9 mouse cellular contexts compared by ENCODE assay signal in the genomic region with DNA sequence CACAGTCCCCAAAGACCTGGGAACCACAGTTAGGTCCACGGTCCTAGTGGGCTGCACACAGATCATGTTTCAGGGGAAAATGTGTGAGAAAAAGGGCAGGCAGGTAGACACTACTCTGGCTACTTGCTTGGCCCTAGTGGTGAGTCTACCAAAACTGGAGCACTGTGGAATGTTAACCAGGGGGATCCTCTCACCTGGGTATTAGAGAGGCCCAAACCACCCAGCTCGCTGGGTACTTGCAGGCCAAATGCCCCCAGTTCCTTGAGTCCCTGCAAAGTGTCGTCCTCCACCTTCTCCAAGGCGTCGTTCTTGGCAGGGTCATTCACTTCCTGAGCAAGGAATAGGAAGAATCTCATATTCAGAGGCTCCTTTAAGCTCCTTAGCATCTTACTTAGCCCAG. TPM values are rescaled to one million over a fixed set of nuclear protein-coding genes. Genes with fewer than 3 reads are reported as not detected.
A peak's percentile ranks its signal among the peaks of the same experiment; 100 is the strongest.
DNase-seq lines count a peak whose midpoint lies in the region; ATAC-seq and TF ChIP-seq lines count a peak whose summit lies in the region.
"Had no signal": no experiment of that assay in that cellular context is flagged by ENCODE, and none has a peak within 500 bp of the region (broad histone marks: within the 10 kb centered on the region; RNA-seq: fewer than 3 reads in every experiment).

No protein-coding gene starts in this region.

- no peak for DNase-seq in heart, adult 2 months
- DNase-seq in heart, postnatal 4 days: no peak
- DNase-seq in lung, adult 18-20 months: no peak
- DNase-seq in embryo, embryonic 11 days: no peak
- DNase-seq in retina, postnatal 1 day: no peak
- DNase-seq: right cerebral cortex, postnatal 25 days had no signal

- H3K9ac ChIP-seq in heart, adult 2 months (ENCODE audit: low read depth, low read length): no peak overlapping the region
- no peak overlapping the region for H3K9ac ChIP-seq in lung, embryonic 15.5 days
- H3K9ac ChIP-seq in limb, embryonic 15.5 days: no peak overlapping the region
- H3K9ac ChIP-seq in stomach, embryonic 15.5 days: no peak overlapping the region

- H3K4me1 ChIP-seq in heart, adult 2 months (ENCODE audit: control insufficient read depth, insufficient read depth, low read length): peaks cover 5% of the 10 kb centered on the region
- H3K4me1 ChIP-seq in lung, embryonic 15.5 days: peaks cover 37% of the 10 kb centered on the region
- H3K4me1 ChIP-seq in limb, embryonic 15.5 days: peaks cover 30% of the 10 kb centered on the region
- H3K4me1 ChIP-seq in stomach, embryonic 15.5 days: peaks cover 19% of the 10 kb centered on the region

- no peak for TF ChIP-seq POLR2A in heart, adult 2 months (IDR thresholded peaks at IDR 0.05; ENCODE audit: insufficient read depth, low read depth, low read length)

- no peak for TF ChIP-seq EP300 in heart, adult 2 months (IDR thresholded peaks at IDR 0.05; ENCODE audit: insufficient read depth, low read depth, low read length)

- ATAC-seq in lung, embryonic 15.5 days (ENCODE audit: borderline replicate concordance, extremely low read depth, low FRiP score, low TSS enrichment): no peak
- no peak for ATAC-seq in limb, embryonic 15.5 days (ENCODE audit: insufficient number of reproducible peaks, low FRiP score, low TSS enrichment, low read depth)
- ATAC-seq in stomach, embryonic 15.5 days (ENCODE audit: insufficient read depth, low FRiP score, low read depth): no peak

- H3K4me2 ChIP-seq in lung, embryonic 15.5 days: peak overlapping the region; percentile 93
- H3K4me2 ChIP-seq in limb, embryonic 15.5 days: 0 out of 2 replicates have a peak overlapping the region, but pooled peaks have one; percentile 81
- H3K4me2 ChIP-seq in stomach, embryonic 15.5 days: peak overlapping the region; percentile 74

- H3K4me3 ChIP-seq in heart, adult 2 months: peak overlapping the region; percentile 71
- H3K4me3 ChIP-seq in lung, embryonic 15.5 days: 0 out of 2 replicates have a peak overlapping the region, but pooled peaks have one; percentile 61
- H3K4me3 ChIP-seq in limb, embryonic 15.5 days: no peak overlapping the region
- peak overlapping the region; percentile 58; the same call in 1 of the 2 replicates for H3K4me3 ChIP-seq in stomach, embryonic 15.5 days (replicated peaks)

- peak overlapping the region; percentile 97 for H3K27ac ChIP-seq in heart, adult 2 months
- no peak overlapping the region for H3K27ac ChIP-seq in lung, embryonic 15.5 days
- no peak overlapping the region for H3K27ac ChIP-seq in limb, embryonic 15.5 days
- no peak overlapping the region for H3K27ac ChIP-seq in stomach, embryonic 15.5 days

- H3K36me3 ChIP-seq in heart, adult 2 months (ENCODE audit: control insufficient read depth, insufficient read depth, low read length): no peaks in the 10 kb centered on the region
- H3K36me3 ChIP-seq in lung, embryonic 15.5 days: peaks cover 41% of the 10 kb centered on the region
- H3K36me3 ChIP-seq in limb, embryonic 15.5 days: peaks cover 51% of the 10 kb centered on the region
- peaks cover 44% of the 10 kb centered on the region for H3K36me3 ChIP-seq in stomach, embryonic 15.5 days

- no peak for TF ChIP-seq CTCF in heart, adult 2 months (IDR thresholded peaks at IDR 0.05)

- intact Hi-C loops in heart, adult 2 months (cut with DNase I): loop anchor here (2.0 kb wide), 1 partner anchor 13 kb away; the partner anchor contains the start of gene Dvl2

- no peaks in the 10 kb centered on the region for H3K9me3 ChIP-seq in lung, embryonic 15.5 days
- H3K9me3 ChIP-seq in limb, embryonic 15.5 days: no peaks in the 10 kb centered on the region
- no peaks in the 10 kb centered on the region for H3K9me3 ChIP-seq in stomach, embryonic 15.5 days

- H3K79me2 ChIP-seq in heart, adult 2 months (replicated peaks; ENCODE audit: control insufficient read depth, insufficient read depth, low read length): no peaks in the 10 kb centered on the region

- H3K27me3 ChIP-seq in heart, adult 2 months (ENCODE audit: control insufficient read depth, insufficient read depth, low read length): no peaks in the 10 kb centered on the region
- H3K27me3 ChIP-seq in lung, embryonic 15.5 days: no peaks in the 10 kb centered on the region
- H3K27me3 ChIP-seq in limb, embryonic 15.5 days: no peaks in the 10 kb centered on the region
- no peaks in the 10 kb centered on the region for H3K27me3 ChIP-seq in stomach, embryonic 15.5 days (replicated peaks)

- 53% methylated on average over 5 of the region's 5 CpGs for WGBS in heart, adult 2 months
- 55% methylated on average over 5 of the region's 5 CpGs for WGBS in lung, embryonic 15.5 days
- 49% methylated on average over 5 of the region's 5 CpGs for WGBS in limb, embryonic 15.5 days
- 68% methylated on average over 5 of the region's 5 CpGs for whole genome bisulfite sequencing in stomach, embryonic 15.5 days

RNA-seq across cellular contexts. Expression of gene Acadvl, which starts 1.2 kb away (rescaled TPM):
- 1,000 to 10,000 TPM; 1,139 to 1,355 TPM for total RNA-seq in heart, adult 2 months (2021)
- 701 and 889 TPM in 2 replicates for polyA plus RNA-seq in heart, adult 2 months (2012; rRNA removed)
- 100 to 1,000 TPM; 862 to 957 TPM for total RNA-seq in heart, postnatal 4 days (2021)
- 73.9 and 81.3 TPM in 2 replicates for polyA plus RNA-seq in lung, embryonic 15.5 days (2015; fragmentation: Nextera tagmentation; extraction: Ambion mirVana)
- polyA plus RNA-seq in limb, embryonic 15.5 days (2015; fragmentation: Nextera tagmentation; extraction: Ambion mirVana): 92.2 and 100 TPM in 2 replicates
- 84.8 and 95.4 TPM in 2 replicates for polyA plus RNA-seq in stomach, embryonic 15.5 days (2015; fragmentation: Nextera tagmentation; extraction: Ambion mirVana)

RNA-seq across cellular contexts. Expression of gene Dlg4, which starts 2.7 kb away (rescaled TPM):
- 1 to 10 TPM; 5.2 to 5.7 TPM for total RNA-seq in heart, adult 2 months (2021)
- polyA plus RNA-seq in heart, adult 2 months (2012; rRNA removed): 6.9 and 9.8 TPM in 2 replicates
- 10 to 100 TPM; 13.2 to 15.5 TPM for total RNA-seq in heart, postnatal 4 days (2021)
- 5.6 and 5.9 TPM in 2 replicates for polyA plus RNA-seq in lung, embryonic 15.5 days (2015; fragmentation: Nextera tagmentation; extraction: Ambion mirVana)
- polyA plus RNA-seq in limb, embryonic 15.5 days (2015; fragmentation: Nextera tagmentation; extraction: Ambion mirVana): 9.6 and 10.7 TPM in 2 replicates
- polyA plus RNA-seq in stomach, embryonic 15.5 days (2015; fragmentation: Nextera tagmentation; extraction: Ambion mirVana): 8.2 and 9.7 TPM in 2 replicates

RNA-seq across cellular contexts. Expression of gene Dvl2, which starts 13.7 kb away (rescaled TPM):
- 1 to 10 TPM; 4.1 to 4.9 TPM for total RNA-seq in heart, adult 2 months (2021)
- 6.1 and 7.4 TPM in 2 replicates for polyA plus RNA-seq in heart, adult 2 months (2012; rRNA removed)
- 10 to 100 TPM; 13.1 to 14.0 TPM for total RNA-seq in heart, postnatal 4 days (2021)
- polyA plus RNA-seq in lung, embryonic 15.5 days (2015; fragmentation: Nextera tagmentation; extraction: Ambion mirVana): 34.7 and 40.3 TPM in 2 replicates
- 42.2 and 43.1 TPM in 2 replicates for polyA plus RNA-seq in limb, embryonic 15.5 days (2015; fragmentation: Nextera tagmentation; extraction: Ambion mirVana)
- 31.9 and 33.9 TPM in 2 replicates for polyA plus RNA-seq in stomach, embryonic 15.5 days (2015; fragmentation: Nextera tagmentation; extraction: Ambion mirVana)

RNA-seq across cellular contexts. Expression of gene Phf23, which starts 18.5 kb away (rescaled TPM):
- 10 to 100 TPM; 18.1 to 22.8 TPM for total RNA-seq in heart, adult 2 months (2021)
- polyA plus RNA-seq in heart, adult 2 months (2012; rRNA removed): 11.5 and 17.6 TPM in 2 replicates
- total RNA-seq in heart, postnatal 4 days (2021): 10 to 100 TPM; 25.0 to 30.3 TPM
- 75.0 and 78.2 TPM in 2 replicates for polyA plus RNA-seq in lung, embryonic 15.5 days (2015; fragmentation: Nextera tagmentation; extraction: Ambion mirVana)
- 72.2 and 81.6 TPM in 2 replicates for polyA plus RNA-seq in limb, embryonic 15.5 days (2015; fragmentation: Nextera tagmentation; extraction: Ambion mirVana)
- polyA plus RNA-seq in stomach, embryonic 15.5 days (2015; fragmentation: Nextera tagmentation; extraction: Ambion mirVana): 59.4 and 61.8 TPM in 2 replicates

RNA-seq across cellular contexts. Expression of gene Gabarap, which starts 23.1 kb away (rescaled TPM):
- total RNA-seq in heart, adult 2 months (2021): 100 to 1,000 TPM; 284 to 340 TPM
- 469 and 750 TPM in 2 replicates for polyA plus RNA-seq in heart, adult 2 months (2012; rRNA removed)
- 100 to 1,000 TPM; 271 TPM for total RNA-seq in heart, postnatal 4 days (2021)
- 453 and 455 TPM in 2 replicates for polyA plus RNA-seq in lung, embryonic 15.5 days (2015; fragmentation: Nextera tagmentation; extraction: Ambion mirVana)
- polyA plus RNA-seq in limb, embryonic 15.5 days (2015; fragmentation: Nextera tagmentation; extraction: Ambion mirVana): 545 and 568 TPM in 2 replicates
- polyA plus RNA-seq in stomach, embryonic 15.5 days (2015; fragmentation: Nextera tagmentation; extraction: Ambion mirVana): 459 and 473 TPM in 2 replicates
